Mouse (Mus musculus) cerebellum, postnatal 25 days (tissue): ENCODE results near the gene Pex19.

Source experiments
- DNase-seq, 2 experiments: peaks; one replicate each; pipeline ENCODE4 v3.0.0; 2021; ENCODE audit warnings: mixed read lengths in 2 of 2

The Pex19 gene

DNA sequence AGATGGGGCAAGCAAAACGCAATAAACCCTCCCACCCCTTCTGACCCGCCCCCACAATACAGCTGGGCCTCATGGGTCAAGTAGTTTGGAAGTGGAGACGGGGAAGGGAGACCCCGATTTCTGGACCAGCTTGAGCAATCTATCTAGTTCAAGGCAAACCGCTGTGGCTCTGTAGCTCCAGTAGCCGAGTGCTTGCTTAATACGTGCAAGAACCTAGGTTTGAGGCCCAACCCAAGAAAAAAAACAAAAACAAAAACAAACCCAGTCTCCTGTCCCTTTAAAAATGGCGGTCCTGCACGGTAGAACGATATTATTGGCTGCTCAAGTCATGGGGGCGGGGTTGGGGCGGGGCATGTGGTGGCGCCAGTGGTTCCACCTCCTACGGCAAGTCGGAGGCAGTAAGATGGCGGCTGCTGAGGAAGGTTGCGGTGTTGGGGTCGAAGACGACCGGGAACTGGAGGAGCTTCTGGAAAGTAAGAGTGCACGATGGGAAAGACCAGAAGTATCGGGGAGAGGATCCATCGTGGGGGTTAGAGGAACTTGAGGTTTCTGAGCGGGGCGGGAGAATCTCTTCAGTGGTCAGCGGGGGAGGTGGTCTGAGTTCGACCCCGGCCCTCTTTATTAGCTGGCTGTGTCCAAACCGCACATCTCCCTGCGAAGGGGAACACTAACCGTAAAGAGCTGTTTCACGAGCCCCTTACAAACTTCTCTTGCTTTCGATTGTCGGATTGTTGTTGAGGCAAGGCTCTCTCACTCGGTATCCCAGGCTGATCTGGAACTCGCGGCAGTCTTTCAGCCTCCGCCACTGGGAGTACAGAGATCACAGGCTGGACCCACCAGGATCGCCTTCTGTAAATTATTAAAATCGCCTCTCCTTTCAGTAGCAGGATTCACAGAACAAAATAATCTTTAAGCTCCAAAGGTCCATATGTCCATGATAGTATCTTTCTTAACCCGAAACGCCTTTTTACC lies at the start of gene Pex19:
TSS of gene Pex19 (plus strand) at position 380 of the 972 bp plus-strand sequence.
- DNase-seq = peak; percentile 84 to 91

DNA sequence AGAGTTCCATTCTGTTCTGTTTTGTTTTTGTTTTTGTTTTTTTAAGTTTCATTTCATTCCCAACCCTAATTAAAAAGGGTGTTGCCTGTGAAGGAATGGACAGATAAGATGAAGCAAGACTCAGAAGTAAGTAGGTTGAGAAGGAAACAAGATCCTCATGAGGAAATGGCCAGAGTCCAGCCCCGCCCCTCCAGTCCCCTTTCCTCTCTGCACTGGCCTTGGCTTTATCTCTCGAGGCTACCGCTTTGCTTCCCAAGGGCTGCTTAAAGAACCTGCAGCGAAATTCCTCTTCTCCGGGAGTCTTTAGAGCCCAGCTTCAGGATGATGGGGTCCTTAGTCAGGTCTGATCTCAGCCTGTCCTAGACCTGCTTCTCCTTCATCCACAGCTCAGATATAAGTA lies 48.6 kb upstream of the Pex19 start:
- DNase-seq = no peak

DNA sequence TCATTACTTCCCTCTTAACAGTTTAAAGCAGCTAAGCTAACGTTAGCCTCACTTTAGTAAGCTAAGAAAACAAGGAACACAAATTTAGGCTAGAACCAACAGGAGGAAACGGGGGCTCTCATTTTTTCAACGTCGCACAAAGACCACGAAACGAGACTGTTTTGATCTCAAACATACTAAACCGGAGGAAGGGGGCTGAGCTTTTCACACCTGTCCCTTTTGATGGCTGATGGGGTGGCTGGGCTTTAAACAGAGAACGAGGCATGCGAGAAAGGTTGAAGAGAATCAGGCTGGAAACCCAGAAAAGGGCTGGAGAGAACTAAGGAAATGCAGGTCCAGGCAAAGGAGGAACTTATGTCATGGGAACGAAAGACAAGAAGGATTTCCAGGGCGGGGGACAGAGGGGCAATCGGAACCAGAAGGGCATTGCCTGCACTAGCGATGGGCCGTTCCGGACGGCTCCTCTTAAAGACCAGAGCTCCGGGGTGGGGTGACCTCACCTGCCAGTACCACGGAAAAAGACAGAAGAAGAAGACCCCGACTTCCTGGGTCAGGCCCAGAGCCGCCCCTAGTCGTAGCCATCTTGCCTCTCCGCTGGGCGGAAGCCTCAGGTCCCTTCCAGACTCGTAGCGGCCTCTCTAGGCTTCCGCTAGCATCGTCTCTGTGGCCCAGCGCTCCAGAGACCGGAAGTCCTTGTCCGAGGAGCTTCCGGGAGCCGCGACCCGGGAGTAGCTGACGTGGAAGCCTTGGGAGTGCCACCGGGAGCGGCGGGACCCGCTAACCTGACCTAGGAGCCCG lies 44.3 kb upstream of the Pex19 start, which contains the start of the genes Copa and Ncstn:
TSS of gene Copa (plus strand) at position 429 of the 798 bp plus-strand sequence.
TSS of gene Ncstn (minus strand) at position 695 of the 798 bp plus-strand sequence.
- peak; percentile 94 for DNase-seq

DNA sequence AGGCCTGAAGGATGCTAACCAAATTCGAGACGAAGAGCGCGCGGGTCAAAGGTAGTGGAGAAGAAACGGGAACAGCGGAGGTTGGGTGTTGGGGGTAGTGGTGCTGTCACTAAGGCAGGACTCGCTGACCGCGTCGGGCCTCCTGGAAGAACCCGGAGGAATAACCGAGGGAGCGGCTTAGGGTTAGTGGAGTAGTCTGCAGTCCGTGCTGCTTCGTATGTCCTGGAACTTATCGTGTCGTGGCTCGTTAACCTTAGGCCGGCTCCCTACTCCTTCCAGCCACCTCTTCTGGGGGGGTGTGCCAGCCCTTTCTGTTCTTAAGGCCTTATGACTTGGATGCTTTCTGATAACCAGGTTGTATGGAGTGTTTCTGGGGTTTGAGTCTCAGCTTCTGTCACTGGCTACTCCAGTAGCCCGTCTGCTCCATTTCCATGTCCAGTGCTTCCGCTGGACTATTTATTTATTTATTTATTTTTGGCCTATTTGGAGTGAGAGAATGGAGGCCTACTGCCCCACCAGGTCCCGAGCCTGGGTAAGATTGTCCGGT lies 43.6 kb upstream of the Pex19 start:
- DNase-seq = no peak

DNA sequence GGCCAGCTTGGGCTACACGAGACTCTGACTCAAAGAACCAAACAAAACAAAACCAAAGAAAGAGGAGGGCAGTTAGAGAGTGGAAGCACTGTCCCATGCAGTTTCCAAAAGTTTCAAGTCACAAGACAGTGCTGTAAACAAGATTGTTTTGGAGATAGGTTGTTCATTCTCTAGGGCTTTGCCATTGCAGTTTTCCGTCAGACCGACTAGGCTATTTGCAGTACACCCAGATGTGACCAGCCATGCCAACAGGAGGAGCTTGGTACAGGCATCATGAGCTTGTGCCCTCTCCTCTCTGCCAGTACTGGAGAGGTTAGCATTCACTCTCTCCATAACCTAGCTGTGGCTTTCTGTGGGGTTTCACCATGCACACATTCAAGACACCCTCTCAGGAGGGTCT lies 33.0 kb upstream of the Pex19 start:
- no peak for DNase-seq

DNA sequence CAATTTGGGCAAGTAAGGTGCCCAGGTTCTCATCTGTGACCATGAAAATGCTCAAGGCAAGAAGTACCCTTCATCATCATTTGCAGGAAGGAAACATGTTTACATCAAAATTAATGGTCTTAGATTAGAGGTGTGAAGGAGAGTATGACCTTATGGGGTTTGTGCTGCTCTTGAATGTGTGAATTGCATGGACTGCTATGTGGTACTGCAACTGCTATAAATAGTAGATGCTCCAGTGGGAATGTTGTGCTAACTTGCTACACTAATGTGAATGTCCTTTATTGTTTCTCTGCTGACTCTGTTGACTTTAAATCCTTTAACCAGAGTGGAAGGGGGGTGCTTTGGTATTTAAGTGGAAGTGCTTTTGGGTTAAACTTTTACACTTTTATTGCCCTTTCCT lies 32.3 kb upstream of the Pex19 start:
- DNase-seq = no peak

DNA sequence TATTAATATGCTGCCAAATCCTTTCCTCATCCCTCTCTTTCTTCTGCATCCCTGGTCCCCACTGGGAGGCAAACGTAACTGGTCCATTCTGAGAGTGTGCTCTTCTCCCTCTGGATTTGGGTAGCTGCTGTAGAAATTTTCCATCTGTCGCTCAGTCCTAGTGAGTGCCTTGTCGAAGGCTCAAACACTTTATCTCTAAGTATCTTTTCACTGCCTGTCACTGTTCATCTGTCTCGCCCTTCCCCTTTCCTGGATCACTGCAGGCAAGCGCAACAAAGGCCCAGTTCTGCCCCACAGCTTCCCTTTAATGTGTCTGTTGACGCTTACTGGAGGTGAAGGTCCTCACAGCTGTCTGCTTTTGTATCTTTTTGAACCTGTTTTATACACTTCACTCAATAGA lies 31.4 kb upstream of the Pex19 start:
- no peak for DNase-seq

DNA sequence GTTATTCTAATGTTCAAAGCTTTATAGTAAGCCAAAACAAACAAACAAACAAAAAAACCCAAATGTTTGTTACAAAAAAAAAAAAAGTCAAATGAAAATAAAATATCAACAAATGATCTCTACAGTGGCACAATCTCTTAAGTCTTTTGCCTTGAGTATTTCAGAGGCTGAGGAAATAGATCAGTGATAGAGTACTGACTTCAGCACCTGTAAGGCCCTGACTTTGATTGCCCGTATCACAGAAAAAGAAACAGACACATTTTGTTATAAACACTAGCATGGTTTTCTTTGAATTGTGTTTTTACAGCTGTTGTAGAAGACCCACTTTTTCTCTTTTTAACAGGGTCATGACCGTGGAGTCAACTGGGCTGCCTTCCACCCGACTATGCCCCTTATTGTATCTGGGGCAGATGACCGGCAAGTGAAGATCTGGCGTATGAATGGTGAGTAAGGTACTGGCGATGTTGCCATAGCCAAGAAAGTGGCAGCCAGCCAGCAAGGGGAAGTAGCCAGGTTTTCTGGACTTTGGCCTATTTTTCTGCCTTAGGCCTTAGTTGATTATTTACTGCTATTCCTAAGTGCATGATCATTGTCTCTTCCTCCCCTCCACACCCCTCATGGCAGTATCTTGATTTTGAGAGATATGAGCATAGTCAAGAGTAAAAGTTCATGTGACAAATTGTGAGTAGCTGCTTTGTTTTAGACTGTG lies 27.1 kb upstream of the Pex19 start:
- peak; percentile 58 to 75 for DNase-seq

DNA sequence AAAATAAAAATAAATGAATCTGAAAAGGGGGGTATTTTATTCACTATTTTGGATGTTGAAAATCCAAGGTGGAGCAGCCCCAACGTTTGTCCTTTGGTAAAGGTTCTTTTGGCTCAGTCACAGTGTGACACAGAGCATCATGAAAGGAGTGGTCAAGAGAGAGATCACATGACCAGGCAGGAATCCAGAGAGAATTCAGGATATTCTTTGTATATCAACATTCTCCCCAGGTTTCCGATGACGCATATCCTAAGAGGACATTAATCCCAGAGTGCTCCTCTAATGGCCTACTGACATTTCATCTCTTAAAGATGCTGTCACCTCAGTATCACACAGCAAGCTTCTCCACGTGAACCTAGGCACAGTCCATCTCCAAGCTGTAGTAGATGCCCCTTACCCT lies 22.9 kb upstream of the Pex19 start:
- DNase-seq = no peak

DNA sequence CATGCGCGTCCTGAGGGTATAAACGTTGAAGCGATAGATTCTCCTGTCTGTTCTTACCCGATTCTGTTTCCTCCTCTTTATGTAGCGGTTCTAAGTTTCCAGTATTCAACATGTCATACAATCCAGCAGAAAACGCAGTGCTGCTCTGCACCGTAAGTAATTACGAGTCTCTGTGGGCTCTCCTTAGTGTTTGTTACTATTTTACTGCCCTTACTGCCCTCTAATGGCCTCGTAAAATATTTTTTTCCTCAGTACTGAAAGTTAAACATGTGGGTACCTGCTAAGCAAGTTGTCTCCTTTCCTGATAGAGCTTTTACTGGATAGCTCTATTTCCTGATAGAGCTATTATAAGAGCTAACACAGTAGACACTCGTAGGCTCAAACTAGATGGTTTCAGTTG lies 21.5 kb upstream of the Pex19 start:
- DNase-seq = no peak

DNA sequence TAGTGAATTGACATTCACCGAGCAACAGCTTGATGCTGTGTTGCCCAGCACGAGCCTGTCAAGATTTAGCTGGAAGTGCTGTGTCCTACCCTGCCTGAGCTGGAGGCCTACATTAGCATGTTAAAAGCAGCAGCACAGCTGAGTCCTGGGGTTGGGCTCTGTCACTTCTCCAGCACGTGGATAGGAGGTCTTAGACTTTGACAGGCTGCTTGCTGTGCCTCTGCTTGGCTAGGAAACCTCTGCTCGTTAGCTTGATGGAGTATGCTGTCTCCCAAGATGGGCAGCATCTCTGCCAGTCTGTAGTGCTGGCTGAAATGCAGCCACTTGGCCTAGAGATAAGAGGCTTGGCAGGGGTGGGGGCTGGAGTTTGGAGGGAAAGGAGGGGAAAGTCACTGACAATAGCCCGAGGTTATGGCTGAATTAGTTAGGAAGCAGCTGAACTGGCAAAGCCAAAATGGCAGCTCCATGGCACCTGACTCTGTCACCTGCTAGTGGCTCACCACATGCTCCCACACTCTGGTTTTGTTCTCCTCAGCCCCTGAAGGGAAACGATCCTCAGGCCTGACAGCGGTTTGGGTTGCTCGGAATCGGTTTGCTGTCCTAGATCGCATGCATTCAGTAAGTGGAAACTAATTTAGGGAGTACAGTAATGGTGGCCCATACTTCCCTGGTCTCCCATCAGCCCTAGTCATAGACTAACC lies 18.6 kb upstream of the Pex19 start:
- no peak for DNase-seq

DNA sequence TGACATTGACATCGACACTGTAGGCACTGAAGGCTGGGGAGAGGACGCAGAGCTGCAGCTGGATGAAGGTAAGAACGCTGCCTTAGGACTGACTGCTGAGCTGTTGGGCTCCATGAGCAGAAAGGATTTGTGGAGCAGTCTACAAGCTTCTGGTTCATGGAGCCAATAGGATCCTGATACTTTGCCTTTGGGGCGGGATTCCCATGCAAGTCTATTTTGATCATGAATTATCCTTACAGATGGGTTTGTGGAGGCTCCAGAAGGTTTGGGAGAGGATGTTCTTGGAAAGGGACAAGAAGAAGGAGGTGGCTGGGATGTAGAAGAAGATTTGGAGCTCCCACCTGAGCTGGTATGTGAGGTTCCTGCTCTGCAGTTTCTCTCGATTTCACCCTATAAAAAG lies 9.6 kb upstream of the Pex19 start:
- no peak for DNase-seq

DNA sequence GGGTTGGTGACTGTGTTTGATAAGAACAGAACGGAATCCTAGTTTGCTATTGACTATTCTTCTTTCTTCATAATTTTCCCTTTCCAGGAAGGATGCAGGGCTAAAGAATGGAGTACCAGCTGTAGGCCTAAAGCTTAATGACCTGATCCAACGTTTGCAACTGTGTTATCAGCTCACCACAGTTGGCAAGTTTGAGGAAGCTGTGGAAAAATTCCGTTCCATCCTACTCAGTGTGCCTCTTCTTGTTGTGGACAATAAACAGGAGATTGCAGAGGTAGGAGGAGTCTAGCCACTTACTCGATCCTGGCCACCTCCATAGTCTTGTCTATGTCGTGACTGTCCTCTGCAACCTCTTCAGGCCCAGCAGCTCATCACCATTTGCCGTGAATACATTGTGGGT lies 7.5 kb upstream of the Pex19 start:
- no peak for DNase-seq

DNA sequence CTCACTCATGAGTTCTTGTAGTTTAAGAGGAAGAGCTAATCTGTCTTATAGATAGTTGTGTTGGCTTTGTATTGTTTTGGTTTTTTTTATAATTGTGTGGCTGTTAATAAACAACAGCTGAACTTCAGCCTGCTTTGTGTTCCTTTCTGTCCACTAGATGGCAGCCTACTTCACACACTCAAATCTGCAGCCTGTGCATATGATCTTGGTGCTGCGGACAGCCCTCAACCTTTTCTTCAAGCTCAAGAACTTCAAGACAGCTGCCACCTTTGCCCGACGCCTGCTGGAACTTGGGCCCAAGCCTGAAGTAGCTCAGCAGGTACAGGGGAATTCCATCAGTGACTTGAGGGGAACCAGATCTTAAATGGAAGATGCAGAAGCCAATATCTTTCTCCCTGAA lies 6.8 kb upstream of the Pex19 start:
- peak; percentile 32 to 64 for DNase-seq

DNA sequence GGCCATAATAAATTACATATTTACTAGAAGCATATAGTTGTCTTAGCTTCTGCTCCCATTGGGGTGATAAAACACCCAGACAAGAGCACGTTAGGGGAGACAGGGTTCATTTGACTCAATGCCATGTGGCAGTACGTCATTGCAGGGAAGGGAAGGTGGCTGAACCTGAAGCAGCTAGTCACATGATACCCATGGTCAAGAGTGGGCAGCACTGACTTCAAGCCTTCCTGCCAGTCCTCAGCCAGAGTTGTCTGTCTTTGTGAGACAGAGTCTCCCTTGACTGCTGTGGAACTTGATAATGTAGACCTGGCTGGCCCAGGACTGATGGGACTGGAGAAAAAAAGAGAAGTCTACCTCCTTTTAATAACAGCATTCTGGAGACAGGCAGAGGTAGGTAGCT lies 3.9 kb upstream of the Pex19 start:
- DNase-seq = no peak

DNA sequence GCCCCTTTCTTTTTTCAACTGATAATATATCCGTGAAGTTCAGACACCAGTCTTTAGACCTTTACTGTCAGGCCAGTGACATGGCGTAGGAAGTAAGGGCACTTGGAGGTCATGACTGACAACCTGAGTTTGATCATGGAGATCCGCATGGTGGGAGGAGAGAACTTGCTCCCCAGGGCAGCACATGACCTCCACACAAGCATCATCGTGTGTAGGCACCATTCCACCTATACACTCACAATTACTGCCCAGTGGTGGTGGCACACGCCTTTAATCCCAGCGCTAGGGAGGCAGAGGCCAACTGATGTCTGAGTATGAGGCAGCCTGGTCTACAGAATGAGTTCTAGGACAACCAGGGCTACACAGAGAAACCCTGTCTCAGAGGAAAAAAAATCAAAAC lies 2.0 kb upstream of the Pex19 start:
- no peak for DNase-seq

DNA sequence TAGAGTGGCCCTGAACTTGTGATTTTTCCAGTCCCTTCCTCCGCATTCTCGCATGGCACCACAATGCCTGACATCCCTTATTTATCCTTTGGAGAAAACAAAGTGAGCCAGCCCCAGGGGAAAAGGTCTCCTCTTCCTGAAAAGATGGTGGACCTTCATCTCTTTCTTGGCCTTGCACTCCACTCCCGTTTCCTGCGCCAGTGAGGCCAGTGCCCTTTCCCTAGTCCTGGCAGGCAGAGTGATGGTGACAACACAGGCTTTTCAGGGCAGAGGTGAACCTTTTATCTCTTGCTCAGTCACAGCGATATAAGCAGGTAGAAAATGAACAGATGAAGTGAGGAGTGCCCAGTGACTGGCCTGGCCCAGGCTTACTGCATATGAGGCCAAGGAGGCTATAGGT lies 932 bp downstream of the Pex19 start:
- DNase-seq = no peak

DNA sequence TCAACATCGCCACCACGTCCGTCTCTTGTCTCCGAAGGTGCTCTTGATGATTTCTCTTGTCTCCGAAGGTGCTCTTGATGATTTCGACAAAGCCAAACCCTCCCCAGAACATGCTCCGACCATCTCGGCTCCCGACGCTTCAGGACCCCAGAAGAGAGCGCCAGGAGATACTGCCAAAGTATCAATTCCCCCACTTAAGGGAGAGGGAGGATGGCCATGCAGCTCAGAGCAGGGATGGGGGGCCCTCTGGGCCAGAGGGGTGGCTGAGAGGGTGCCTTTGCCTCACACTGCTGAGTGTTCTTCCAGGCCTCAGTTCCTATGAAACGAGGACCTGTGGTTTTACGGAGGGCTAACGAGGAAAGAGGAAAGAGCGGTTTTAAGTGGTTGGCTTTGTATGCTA lies 2.0 kb downstream of the Pex19 start:
- no peak for DNase-seq

DNA sequence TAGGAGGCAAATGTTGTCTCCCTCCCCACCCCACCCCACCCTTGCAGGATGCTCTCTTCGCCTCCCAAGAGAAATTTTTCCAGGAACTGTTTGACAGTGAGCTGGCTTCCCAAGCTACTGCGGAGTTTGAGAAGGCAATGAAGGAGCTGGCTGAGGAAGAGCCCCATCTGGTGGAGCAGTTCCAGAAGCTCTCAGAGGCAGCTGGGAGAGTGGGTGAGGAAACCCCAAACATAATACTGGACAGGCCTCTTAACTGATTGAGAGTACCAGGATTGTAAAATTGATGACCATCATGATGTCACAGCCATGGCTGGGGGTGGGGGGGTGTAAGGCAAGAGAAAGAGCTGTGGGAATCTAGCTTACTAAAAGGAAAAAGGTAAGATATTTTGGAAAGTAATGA lies 2.6 kb downstream of the Pex19 start:
- DNase-seq = no peak

DNA sequence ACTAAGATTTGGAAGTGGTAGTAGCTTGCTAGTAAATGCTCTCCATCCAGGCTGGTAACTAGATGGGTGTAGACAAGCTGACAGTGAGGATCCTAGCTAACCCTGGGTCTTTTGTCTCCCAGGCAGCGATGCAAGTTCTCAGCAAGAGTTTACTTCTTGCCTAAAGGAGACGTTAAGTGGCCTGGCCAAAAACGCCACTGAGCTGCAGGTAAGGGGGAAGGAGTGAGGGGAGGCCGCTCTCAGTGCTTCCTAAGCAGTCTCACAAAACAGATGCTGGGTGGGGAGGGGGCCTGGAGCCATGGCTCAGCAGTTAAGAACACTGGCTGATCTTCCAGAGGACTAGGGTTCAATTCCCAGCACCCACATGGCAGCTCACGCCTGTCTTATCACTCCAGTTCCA lies 3.2 kb downstream of the Pex19 start:
- DNase-seq = no peak

DNA sequence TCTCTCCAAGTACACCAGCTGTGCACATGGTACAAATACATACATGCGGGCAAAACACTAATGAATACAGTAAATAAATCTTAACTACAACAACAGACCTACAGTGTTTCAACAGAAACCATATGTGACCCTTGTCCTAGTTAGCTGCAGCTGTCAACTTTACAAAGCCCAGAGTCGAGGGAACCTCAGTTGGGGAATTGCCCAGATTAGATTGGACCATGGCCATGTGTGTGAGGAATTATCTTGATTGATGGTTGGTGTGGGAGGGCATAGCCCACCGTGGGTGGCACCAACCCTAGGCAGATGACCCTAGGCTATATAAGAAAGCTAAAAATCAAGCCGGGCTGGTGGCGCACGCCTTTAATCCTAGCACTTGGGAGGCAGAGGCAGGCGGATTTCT lies 5.8 kb downstream of the Pex19 start:
- DNase-seq = no peak

DNA sequence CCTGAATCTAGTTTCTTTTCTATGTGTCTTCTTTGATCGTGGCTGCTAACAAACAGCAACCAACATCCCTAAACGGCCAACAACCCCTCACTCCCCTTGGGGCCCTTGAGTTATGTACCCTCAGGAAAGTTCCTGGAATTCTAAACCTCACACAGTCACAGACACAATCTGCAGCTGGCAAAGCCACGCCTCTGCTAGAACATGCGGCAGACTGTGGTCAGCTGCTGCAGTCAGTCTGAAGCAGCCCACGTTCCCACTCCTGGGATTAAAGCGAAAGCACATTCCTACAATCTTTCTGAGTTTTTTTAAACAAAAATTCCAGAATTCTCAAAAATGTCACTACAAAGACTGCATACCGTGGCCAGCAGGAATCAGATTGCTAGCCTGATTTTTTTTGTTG lies 7.0 kb downstream of the Pex19 start:
- DNase-seq = no peak
